Mouse (Mus musculus) induced T-regulatory cell, adult 2 months (primary cell): Measurements from ENCODE around the gene Nlgn1.

ENCODE experiments used
- DNase-seq: peaks from one replicate; pipeline ENCODE4 v3.0.0-alpha.2; 2012; ENCODE audit warnings: low read depth

The Nlgn1 gene

GRCm38 (mm10) chr3:26332400-26333238 lies at the start of gene Nlgn1:
TSS of gene Nlgn1 (minus strand) at chr3:26332460.
- no peak for DNase-seq

- no peak for DNase-seq
Observed at GRCm38 (mm10) chr3:26378272-26378671, 46.0 kb upstream of the Nlgn1 start.

GRCm38 (mm10) chr3:26355082-26355481 lies 22.8 kb upstream of the Nlgn1 start:
- DNase-seq: no peak

GRCm38 (mm10) chr3:26354483-26355030 lies 22.3 kb upstream of the Nlgn1 start:
- no peak for DNase-seq

- no peak for DNase-seq
Observed at GRCm38 (mm10) chr3:26337495-26337894, 5.2 kb upstream of the Nlgn1 start.

- DNase-seq: no peak
Observed at GRCm38 (mm10) chr3:26333239-26333811, 1.1 kb upstream of the Nlgn1 start.

- no peak for DNase-seq
Observed at GRCm38 (mm10) chr3:26331177-26332061, 841 bp downstream of the Nlgn1 start.

- no peak for DNase-seq
Observed at GRCm38 (mm10) chr3:26330863-26331176, 1.4 kb downstream of the Nlgn1 start.

- no peak for DNase-seq
Observed at GRCm38 (mm10) chr3:26330019-26330418, 2.2 kb downstream of the Nlgn1 start.

- DNase-seq: no peak
Observed at GRCm38 (mm10) chr3:26324510-26324909, 7.8 kb downstream of the Nlgn1 start.

- DNase-seq: no peak
Observed at GRCm38 (mm10) chr3:26317397-26317796, 14.9 kb downstream of the Nlgn1 start.

- no peak for DNase-seq
Observed at GRCm38 (mm10) chr3:26297869-26298268, 34.4 kb downstream of the Nlgn1 start.

GRCm38 (mm10) chr3:26270894-26271795 lies 61.1 kb downstream of the Nlgn1 start:
- DNase-seq: no peak

GRCm38 (mm10) chr3:26246564-26246963 lies 85.7 kb downstream of the Nlgn1 start:
- DNase-seq: no peak

GRCm38 (mm10) chr3:26243274-26243673 lies 89.0 kb downstream of the Nlgn1 start:
- no peak for DNase-seq

- DNase-seq: no peak
Observed at GRCm38 (mm10) chr3:26230006-26230405, 102.3 kb downstream of the Nlgn1 start.

- DNase-seq: no peak
Observed at GRCm38 (mm10) chr3:26228827-26229226, 103.4 kb downstream of the Nlgn1 start.

- no peak for DNase-seq
Observed at GRCm38 (mm10) chr3:26228172-26228781, 104.0 kb downstream of the Nlgn1 start.

GRCm38 (mm10) chr3:26223500-26223899 lies 108.8 kb downstream of the Nlgn1 start:
- DNase-seq: no peak

- DNase-seq: no peak
Observed at GRCm38 (mm10) chr3:26216231-26216630, 116.0 kb downstream of the Nlgn1 start.

GRCm38 (mm10) chr3:26202702-26203101 lies 129.6 kb downstream of the Nlgn1 start:
- no peak for DNase-seq
